Mouse (Mus musculus): Measurements from ENCODE around the gene Col4a6. TPM values are rescaled to one million over a fixed set of nuclear protein-coding genes. Genes with fewer than 3 reads are reported as not detected.

Col4a6 gene
- total RNA-seq (2014; rRNA removed) (3.9 and 4.5 TPM in 2 replicates), polyA plus RNA-seq (2015; fragmentation: Nextera tagmentation; extraction: Ambion mirVana) (1.1 and 1.4 TPM in 2 replicates)

GRCm38 (mm10) chrX:141473470-141474302 is at the start of gene Col4a6:
Gene Col4a6 (minus strand): TSS chrX:141474076.
- Histone ChIP-seq H3K27me3 (ENCODE audit: insufficient read depth, low read length) (0 out of 2 replicates have a peak, but pooled peaks cover 4% of the 10 kb centered on the region), H3K9ac (no peak within 1 kb of the TSS), H3K4me3 (ENCODE audit: low read depth, low read length) (peak within 1 kb of the TSS; percentile 11; the same call in 1 of the 2 replicates), H3K4me1 (ENCODE audit: insufficient read depth) (no peaks in the 10 kb centered on the region), H3K27ac (ENCODE audit: low read depth, low read length) (no peak within 1 kb of the TSS), H3K4me2 (ENCODE audit: low read depth) (peak within 1 kb of the TSS; percentile 56), H3K36me3 (ENCODE audit: insufficient read depth) (no peaks in the 10 kb centered on the region), H3K9me3 (ENCODE audit: low read length) (no peaks in the 10 kb centered on the region)
- DNase-seq (no peak), ATAC-seq (no peak)
- WGBS, result 21% methylated on average over 16 of the region's 16 CpGs
- no peak for TF ChIP-seq CTCF (IDR thresholded peaks at IDR 0.05; ENCODE audit: low read depth)

- H3K9me3 ChIP-seq (ENCODE audit: low read length), result no peaks in the 10 kb centered on the region
- no peak overlapping the region for H3K27ac ChIP-seq (ENCODE audit: low read depth, low read length)
- WGBS, result 73% methylated on average over 1 of the region's 1 CpGs
- no peaks in the 10 kb centered on the region for H3K27me3 ChIP-seq (ENCODE audit: insufficient read depth, low read length)
- no peak overlapping the region for H3K4me2 ChIP-seq (ENCODE audit: low read depth)
- no peaks in the 10 kb centered on the region for H3K4me1 ChIP-seq (ENCODE audit: insufficient read depth)
- ATAC-seq (no peak), DNase-seq (no peak)
- H3K4me3 ChIP-seq (ENCODE audit: low read depth, low read length), result no peak overlapping the region
- no peak for TF ChIP-seq CTCF (IDR thresholded peaks at IDR 0.05; ENCODE audit: low read depth)
- no peak overlapping the region for H3K9ac ChIP-seq
- H3K36me3 ChIP-seq (ENCODE audit: insufficient read depth), result no peaks in the 10 kb centered on the region
These were observed 29.2 kb upstream of the Col4a6 start for GRCm38 (mm10) chrX:141503125-141503524.

GRCm38 (mm10) chrX:141494545-141494944 is 20.7 kb upstream of the Col4a6 start:
- no peak overlapping the region for H3K4me2 ChIP-seq (ENCODE audit: low read depth)
- no peak for TF ChIP-seq CTCF (IDR thresholded peaks at IDR 0.05; ENCODE audit: low read depth)
- ATAC-seq (no peak), DNase-seq (no peak)
- no peaks in the 10 kb centered on the region for H3K36me3 ChIP-seq (ENCODE audit: insufficient read depth)
- no peaks in the 10 kb centered on the region for H3K27me3 ChIP-seq (ENCODE audit: insufficient read depth, low read length)
- H3K4me3 ChIP-seq (ENCODE audit: low read depth, low read length), result no peak overlapping the region
- H3K4me1 ChIP-seq (ENCODE audit: insufficient read depth), result no peaks in the 10 kb centered on the region
- no peak overlapping the region for H3K27ac ChIP-seq (ENCODE audit: low read depth, low read length)
- 68% methylated on average over 4 of the region's 4 CpGs for WGBS
- no peaks in the 10 kb centered on the region for H3K9me3 ChIP-seq (ENCODE audit: low read length)
- H3K9ac ChIP-seq, result no peak overlapping the region

DNA sequence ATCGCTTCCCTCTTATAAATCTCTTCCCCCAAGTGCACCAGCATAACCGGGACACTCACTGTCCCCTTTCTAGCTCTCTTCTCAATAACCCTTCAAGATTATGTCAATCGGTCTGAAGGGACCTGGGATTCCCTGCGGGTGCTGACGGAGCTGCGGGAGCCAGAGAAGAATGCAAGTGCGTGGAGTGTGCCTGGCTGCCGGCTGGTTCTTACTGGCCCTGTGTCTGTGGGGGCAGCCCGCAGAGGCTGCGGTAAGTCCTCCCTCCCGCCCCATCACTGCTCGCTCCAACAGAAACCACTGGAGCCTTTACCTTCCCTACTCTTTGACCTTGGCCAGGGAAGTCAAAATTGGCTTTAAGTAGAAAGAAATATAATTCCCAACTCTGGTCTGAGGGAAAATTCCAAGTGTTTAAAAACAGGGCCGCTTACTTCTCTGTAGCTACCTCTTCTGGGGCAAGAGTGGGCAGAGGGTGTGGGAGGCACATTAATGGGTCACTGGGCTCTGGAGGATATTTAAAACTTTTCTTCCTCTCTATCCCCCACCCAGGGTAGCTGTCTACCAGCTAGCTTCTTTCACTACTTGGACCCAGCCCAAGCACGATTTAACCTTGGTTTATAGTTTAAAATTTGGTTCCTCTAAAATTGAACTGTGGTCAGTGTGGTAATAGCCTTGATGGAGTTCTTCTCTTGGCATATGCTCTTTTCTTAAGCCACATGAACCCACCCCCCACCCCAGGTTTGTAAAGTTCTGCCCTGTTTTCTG is 1.9 kb upstream of the Col4a6 start:
- WGBS, result 21% methylated on average over 14 of the region's 14 CpGs

GRCm38 (mm10) chrX:141475110-141475509 is 1.2 kb upstream of the Col4a6 start, which contains the start of gene Col4a5:
Gene Col4a5 (plus strand): TSS chrX:141475385.
- H3K4me3 ChIP-seq (ENCODE audit: low read depth, low read length), result peak within 1 kb of the TSS; percentile 34
- WGBS, result 23% methylated on average over 13 of the region's 13 CpGs

More for the DNA sequence above, 1.9 kb upstream of the Col4a6 start:
- no peak for DNase-seq
- TF ChIP-seq CTCF (IDR thresholded peaks at IDR 0.05; ENCODE audit: low read depth), result no peak
- H3K9me3 ChIP-seq (ENCODE audit: low read length), result no peaks in the 10 kb centered on the region
- 0 out of 2 replicates have a peak, but pooled peaks cover 4% of the 10 kb centered on the region for H3K27me3 ChIP-seq (ENCODE audit: insufficient read depth, low read length)
- ATAC-seq, result no peak; the same call in 1 of the 2 replicates
- no peaks in the 10 kb centered on the region for H3K4me1 ChIP-seq (ENCODE audit: insufficient read depth)
- peak overlapping the region; percentile 56 for H3K4me2 ChIP-seq (ENCODE audit: low read depth)
- H3K4me3 ChIP-seq (ENCODE audit: low read depth, low read length), result peak overlapping the region; percentile 34
- no peaks in the 10 kb centered on the region for H3K36me3 ChIP-seq (ENCODE audit: insufficient read depth)
- H3K27ac ChIP-seq (ENCODE audit: low read depth, low read length), result no peak overlapping the region
- H3K9ac ChIP-seq, result peak overlapping the region; percentile 31; the same call in 1 of the 2 replicates

DNA sequence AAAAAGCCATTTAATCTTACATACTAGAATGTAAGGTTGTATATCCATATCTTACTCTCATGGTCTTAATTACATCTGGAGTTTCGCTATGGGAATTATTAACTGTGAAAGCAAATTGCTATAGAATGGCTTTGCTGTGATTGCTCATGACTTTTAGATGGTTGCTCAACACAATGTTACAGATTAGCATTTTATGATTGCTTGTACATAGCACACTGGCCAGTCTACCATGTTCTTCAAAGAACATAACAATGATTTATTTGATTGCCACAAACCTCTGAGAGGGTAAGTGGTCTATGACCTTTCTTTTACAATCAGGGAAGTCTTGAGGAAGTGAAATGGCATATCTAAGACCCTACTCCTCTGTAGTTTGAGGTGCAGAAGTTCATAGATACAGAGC is 25.9 kb downstream of the Col4a6 start:
- Histone ChIP-seq H3K27ac (ENCODE audit: low read depth, low read length) (no peak overlapping the region), H3K4me1 (ENCODE audit: insufficient read depth) (no peaks in the 10 kb centered on the region), H3K9ac (no peak overlapping the region), H3K4me3 (ENCODE audit: low read depth, low read length) (no peak overlapping the region), H3K4me2 (ENCODE audit: low read depth) (no peak overlapping the region), H3K36me3 (ENCODE audit: insufficient read depth) (no peaks in the 10 kb centered on the region), H3K9me3 (ENCODE audit: low read length) (no peaks in the 10 kb centered on the region), H3K27me3 (ENCODE audit: insufficient read depth, low read length) (no peaks in the 10 kb centered on the region)
- no peak for ATAC-seq
- WGBS, result 95% methylated on average over 1 of the region's 1 CpGs
- TF ChIP-seq CTCF (IDR thresholded peaks at IDR 0.05; ENCODE audit: low read depth), result no peak
- DNase-seq, result no peak

More at GRCm38 (mm10) chrX:141475110-141475509, 1.2 kb upstream of the Col4a6 start, which contains the start of gene Col4a5:
- H3K27ac ChIP-seq (ENCODE audit: low read depth, low read length), result no peak within 1 kb of the TSS
- TF ChIP-seq CTCF (IDR thresholded peaks at IDR 0.05; ENCODE audit: low read depth), result no peak
- ATAC-seq (peak; percentile 79), DNase-seq (peak; percentile 72)
- H3K27me3 ChIP-seq (ENCODE audit: insufficient read depth, low read length), result 0 out of 2 replicates have a peak, but pooled peaks cover 4% of the 10 kb centered on the region
- no peaks in the 10 kb centered on the region for H3K36me3 ChIP-seq (ENCODE audit: insufficient read depth)
- peak within 1 kb of the TSS; percentile 31; the same call in 1 of the 2 replicates for H3K9ac ChIP-seq
- H3K4me1 ChIP-seq (ENCODE audit: insufficient read depth), result no peaks in the 10 kb centered on the region
- H3K4me2 ChIP-seq (ENCODE audit: low read depth), result peak within 1 kb of the TSS; percentile 56
- H3K9me3 ChIP-seq (ENCODE audit: low read length), result no peaks in the 10 kb centered on the region
